Mouse (Mus musculus): ENCODE measurements around the gene Kcng3. TPM values are rescaled to one million over a fixed set of nuclear protein-coding genes. Genes with fewer than 3 reads are reported as not detected.

Kcng3 gene
- polyA plus RNA-seq, 1 experiment, result 0.15 TPM

- WGBS, result 42% methylated on average over 10 of the region's 10 CpGs
- DNase-seq (ENCODE audit: low read depth, low spot score), result no peak
Observed at GRCm38 (mm10) chr17:83563703-83564111, 68.0 kb downstream of the Kcng3 start.

GRCm38 (mm10) chr17:83562153-83563010 is 69.3 kb downstream of the Kcng3 start:
- WGBS, result 86% methylated on average over 5 of the region's 5 CpGs
- no peak for DNase-seq (ENCODE audit: low read depth, low spot score)

GRCm38 (mm10) chr17:83559081-83559480 is 72.6 kb downstream of the Kcng3 start:
- WGBS, result 55% methylated on average over 8 of the region's 8 CpGs
- DNase-seq (ENCODE audit: low read depth, low spot score), result no peak

GRCm38 (mm10) chr17:83555836-83556235 is 75.9 kb downstream of the Kcng3 start:
- DNase-seq (ENCODE audit: low read depth, low spot score), result no peak
- 91% methylated on average over 11 of the region's 11 CpGs for WGBS

GRCm38 (mm10) chr17:83554997-83555396 is 76.7 kb downstream of the Kcng3 start:
- 90% methylated on average over 7 of the region's 7 CpGs for WGBS
- DNase-seq (ENCODE audit: low read depth, low spot score), result no peak

- no peak for DNase-seq (ENCODE audit: low read depth, low spot score)
- WGBS, result 58% methylated on average over 12 of the region's 12 CpGs
Observed at GRCm38 (mm10) chr17:83548501-83549233, 83.0 kb downstream of the Kcng3 start.

- DNase-seq (ENCODE audit: low read depth, low spot score), result no peak
- 66% methylated on average over 10 of the region's 10 CpGs for WGBS
Observed at GRCm38 (mm10) chr17:83547145-83547544, 84.5 kb downstream of the Kcng3 start.

GRCm38 (mm10) chr17:83545756-83546742 is 85.6 kb downstream of the Kcng3 start:
- no peak for DNase-seq (ENCODE audit: low read depth, low spot score)
- 21% methylated on average over 35 of the region's 35 CpGs for WGBS

GRCm38 (mm10) chr17:83545259-83545658 is 86.4 kb downstream of the Kcng3 start:
- 77% methylated on average over 6 of the region's 6 CpGs for WGBS
- DNase-seq (ENCODE audit: low read depth, low spot score), result no peak

- no peak for DNase-seq (ENCODE audit: low read depth, low spot score)
- 69% methylated on average over 2 of the region's 2 CpGs for WGBS
Observed at GRCm38 (mm10) chr17:83542424-83542823, 89.3 kb downstream of the Kcng3 start.

- DNase-seq (ENCODE audit: low read depth, low spot score), result no peak
- WGBS, result 67% methylated on average over 12 of the region's 12 CpGs
Observed at GRCm38 (mm10) chr17:83539262-83540037, 92.2 kb downstream of the Kcng3 start.

GRCm38 (mm10) chr17:83538694-83539093 is 93.0 kb downstream of the Kcng3 start:
- 45% methylated on average over 1 of the region's 1 CpGs for WGBS
- DNase-seq (ENCODE audit: low read depth, low spot score), result no peak

GRCm38 (mm10) chr17:83538141-83538540 is 93.6 kb downstream of the Kcng3 start:
- DNase-seq (ENCODE audit: low read depth, low spot score), result no peak
- 64% methylated on average over 9 of the region's 9 CpGs for WGBS

Other genes starting within 250 kb of the Kcng3 start
- 142 and 155 TPM in 2 replicates for gene Cox7a2l, start 114.6 kb downstream of the Kcng3 start, polyA plus RNA-seq (2012; rRNA removed)
- 34.2 and 49.8 TPM in 2 replicates for gene Mta3, start 74.3 kb upstream of the Kcng3 start, polyA plus RNA-seq (2012; rRNA removed)
- gene Haao, start 216.1 kb upstream of the Kcng3 start, polyA plus RNA-seq (2012; rRNA removed), result 4.3 and 5.2 TPM in 2 replicates